Mouse (Mus musculus) thymus, postnatal 25 days (tissue): ENCODE data around the gene Golph3l.
A peak's percentile ranks its signal among the peaks of the same experiment; 100 is the strongest.
"Not testable (repeated sequence)": the region's sequence is repeated elsewhere in the genome, so short reads cannot be mapped to it uniquely, and the experiment has no call there.

ENCODE experiments used
- DNase-seq: peaks from one replicate; pipeline ENCODE4 v3.0.0; 2022

Golph3l gene

DNA sequence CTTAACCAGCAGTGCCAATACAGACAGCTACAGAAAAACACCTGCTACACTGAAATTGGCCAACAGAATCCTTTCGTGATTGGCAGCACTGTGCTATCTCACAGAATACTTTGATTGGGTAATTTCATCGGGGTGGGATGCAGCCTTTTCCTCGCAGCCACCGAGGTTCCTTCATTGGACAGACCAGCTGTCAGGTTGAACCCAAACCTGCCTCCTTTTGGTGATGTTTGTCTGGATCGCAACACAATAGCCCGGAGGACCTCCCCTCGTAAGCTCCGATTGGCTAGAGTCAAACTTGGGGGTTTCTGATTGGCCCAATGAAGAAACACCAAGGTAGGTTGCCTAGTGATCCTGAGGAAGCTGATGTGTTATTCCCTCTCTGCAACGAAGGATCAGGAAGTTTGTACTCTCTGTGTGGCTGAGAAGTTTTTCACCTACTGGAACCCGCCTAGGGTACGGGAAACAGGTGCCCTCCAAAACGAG is at the start of gene Golph3l:
TSS of gene Golph3l (plus strand) at position 331 of the 483 bp plus-strand sequence.
- peak; percentile 95 for DNase-seq

DNA sequence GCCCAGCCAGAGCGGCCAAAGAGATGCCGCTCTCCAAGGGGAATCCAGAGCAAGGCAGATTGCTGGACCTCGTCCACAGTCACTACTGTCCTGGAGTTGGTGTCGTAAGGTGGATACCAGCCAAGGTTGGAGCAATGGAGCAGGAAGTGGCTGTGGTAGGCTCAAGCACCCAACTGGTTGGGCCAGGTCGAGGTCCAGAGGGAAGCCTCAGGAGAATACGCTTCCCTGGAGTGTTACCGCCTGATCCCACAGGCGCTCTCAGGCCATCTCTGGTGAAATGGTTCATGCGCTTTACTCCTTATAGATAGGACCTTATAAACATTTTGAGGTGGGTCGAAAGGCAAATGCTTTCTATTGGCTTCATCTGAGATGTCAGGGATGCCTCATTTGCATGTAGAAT is 49.8 kb upstream of the Golph3l start:
- no peak for DNase-seq

DNA sequence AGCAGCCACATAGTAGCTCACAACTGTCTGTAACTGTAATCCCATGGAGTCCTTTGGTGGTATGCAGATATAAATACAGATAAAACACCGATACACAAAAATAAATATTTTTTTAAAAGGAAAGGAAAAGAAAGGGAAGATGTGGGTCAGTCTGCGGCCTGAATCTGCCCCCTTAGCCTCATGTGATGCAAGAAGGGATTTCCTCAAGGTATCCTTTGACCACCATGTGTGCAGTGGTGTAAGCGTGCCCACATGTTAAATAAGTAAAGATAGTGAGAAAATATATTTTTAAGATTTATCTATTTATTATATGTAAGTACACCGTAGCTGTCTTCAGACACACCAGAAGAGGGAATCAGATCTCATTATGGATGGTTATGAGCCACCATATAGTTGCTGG is 48.9 kb upstream of the Golph3l start:
- DNase-seq = no peak

DNA sequence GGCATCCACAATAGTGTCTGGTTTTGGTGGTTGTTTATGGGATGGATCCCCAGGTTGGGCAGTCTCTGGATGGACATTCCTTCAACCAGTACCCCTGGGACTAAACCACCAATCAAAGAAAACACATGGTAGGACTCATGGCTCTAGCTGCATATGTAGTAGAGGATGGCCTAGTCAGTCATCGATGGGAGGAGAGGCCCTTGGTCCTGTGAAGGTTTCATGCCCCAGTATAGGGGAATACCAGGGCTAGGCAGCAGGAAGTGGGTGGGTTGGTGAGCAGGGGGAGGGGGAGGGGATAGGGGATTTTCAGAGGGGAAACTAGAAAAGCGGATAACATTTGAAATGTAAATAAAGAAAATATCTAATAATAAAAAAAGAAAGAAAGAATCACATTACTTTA is 47.5 kb upstream of the Golph3l start:
- peak; percentile 19 for DNase-seq

DNA sequence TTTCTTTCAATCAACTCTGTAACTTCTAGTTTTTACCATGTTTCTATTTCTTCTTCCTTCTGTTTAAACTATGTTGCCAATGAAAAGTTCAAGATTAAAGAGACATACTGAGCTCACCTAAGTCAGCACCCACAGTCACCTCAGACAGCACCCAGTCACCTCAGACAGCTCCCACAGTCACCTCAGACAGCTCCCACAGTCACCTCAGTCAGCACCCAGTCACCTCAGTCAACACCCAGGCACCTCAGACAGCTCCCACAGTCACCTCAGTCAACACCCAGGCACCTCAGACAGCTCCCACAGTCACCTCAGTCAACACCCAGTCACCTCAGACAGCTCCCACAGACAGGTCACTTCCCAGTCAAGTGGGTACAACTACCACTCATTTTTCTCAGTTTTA is 46.6 kb upstream of the Golph3l start:
- DNase-seq = no peak

DNA sequence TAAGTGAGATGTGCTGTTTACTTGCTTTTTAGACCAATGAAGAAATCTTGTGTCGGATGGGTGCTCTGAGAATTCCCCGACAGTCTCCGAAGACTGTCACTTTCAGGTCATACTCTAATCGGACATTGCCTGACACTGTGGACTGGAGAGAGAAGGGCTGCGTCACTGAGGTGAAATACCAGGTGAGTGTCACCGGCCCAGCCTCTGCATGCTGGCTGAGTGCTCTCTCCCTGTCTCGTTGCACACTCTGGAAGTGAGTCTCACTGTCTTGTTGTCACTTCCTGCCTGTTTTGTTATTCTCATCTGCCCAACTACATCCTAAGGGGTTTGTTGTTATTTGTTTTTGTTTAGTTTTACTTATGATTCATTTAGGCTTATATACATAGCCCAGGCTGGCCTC is 45.8 kb upstream of the Golph3l start:
- no peak for DNase-seq

DNA sequence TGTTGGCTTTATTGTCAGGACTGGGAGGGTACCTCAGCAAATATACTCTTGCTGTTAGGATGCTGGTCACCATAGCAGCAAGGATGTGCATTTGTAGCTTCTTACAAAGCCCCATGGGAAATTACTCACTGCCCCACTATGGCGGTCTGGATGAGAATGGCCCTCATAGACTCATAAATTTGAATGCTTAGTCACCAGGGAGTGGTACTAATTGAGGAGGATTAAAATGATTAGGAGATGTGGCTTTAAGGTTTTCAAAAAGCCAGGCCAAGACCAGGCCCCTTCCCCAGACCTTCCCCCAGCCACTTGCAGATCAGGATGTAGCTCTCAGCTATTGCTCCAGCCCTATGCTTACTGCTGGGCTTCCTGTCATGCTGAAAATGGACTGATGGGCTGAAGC is 38.6 kb upstream of the Golph3l start:
- DNase-seq = no peak

DNA sequence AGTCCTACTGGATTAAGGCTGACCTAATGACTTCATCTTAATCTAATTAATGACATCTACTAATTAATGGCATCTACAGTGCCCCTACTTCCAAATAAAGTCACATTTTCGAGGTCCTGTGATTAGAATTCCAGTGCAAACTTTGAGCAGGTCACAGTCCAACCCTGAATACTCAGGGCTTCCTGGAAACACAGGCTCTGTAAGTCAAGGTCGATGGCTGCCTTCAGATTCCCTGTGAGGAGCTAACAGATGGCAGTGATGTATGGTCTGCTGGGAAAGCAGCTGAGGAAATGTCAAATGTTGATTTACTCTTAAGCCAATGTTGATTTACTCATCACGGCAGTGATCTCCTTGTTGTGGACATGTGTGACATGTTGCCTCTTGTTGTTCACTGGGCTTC is 34.7 kb upstream of the Golph3l start:
- no peak for DNase-seq

DNA sequence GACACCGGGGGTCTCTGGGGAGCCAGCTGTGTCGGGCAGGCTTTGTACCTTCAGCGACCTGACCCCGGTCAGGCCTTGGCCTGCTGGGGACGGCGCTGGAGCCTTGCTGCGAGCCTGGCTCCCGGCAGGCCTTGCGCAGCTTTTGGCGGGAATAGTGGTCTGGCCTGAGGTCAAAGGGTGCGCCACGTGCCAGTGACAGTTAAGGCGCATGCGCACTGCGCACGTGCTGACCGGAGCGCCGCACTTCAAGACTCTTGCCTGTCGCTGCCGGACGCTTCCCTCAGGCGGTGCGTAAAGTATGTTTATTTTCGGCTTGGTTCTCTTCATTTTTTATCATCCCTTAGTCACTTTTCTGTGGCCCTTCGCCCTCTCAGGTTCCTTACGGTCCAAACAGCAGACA is 29.3 kb upstream of the Golph3l start, which contains the start of gene Hormad1:
TSS of gene Hormad1 (plus strand) at position 241 of the 400 bp plus-strand sequence.
- DNase-seq = no peak

DNA sequence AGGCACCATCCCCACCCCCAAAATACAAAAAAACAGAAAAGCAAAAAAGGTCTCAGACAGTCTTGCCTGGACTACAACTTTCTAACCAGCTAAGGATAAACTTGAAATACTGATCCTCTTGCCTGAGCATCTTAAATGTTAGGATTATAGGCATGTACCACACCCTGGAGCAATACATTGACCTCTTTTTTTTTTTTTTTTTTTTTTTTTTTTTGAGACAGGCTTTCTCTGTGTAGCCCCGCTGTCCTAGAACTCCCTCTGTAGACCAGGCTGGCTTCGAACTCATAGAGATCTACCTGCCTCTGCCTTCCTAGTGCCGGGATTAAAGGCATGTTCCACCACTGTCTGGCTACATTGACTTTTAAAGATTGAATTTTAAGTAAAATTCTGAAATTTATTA is 28.0 kb upstream of the Golph3l start:
- DNase-seq = no peak

DNA sequence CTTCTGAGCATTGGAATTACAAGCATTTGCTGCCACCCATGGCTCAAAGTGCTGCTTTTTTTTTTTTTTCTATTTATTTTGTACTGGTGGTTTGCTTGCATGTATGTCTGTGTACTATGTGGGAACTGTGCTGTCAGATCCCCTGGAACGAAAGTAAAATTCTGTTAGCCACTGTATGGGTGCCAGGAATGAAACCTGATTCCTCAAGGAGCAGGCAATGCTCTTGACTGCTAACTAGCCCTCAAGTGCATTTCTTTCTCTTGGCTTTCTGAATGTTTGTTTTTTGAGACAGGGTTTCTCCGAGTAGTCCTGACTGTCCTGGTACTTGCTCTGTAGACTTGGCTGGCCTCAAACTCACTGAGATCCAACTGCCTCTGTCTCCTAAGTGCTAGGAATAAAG is 26.9 kb upstream of the Golph3l start:
- DNase-seq = no peak

DNA sequence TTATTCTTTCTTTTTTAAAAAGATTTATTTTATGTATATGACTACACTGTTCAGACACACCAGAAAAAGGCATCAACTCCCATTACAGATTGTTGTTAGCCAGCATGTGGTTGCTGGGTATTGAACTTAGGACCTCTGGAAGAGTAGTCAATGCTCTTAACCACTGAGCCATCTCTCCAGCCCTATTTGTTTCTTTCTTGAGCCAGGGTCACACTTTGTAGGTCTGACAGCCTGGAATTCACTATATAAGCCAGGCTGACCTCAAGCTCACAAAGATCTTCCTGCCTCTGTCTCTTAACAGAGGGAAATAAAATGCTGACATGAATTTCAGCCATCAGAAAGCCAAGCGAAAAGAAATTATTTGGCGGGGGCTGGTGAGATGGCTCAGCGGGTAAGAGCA is 19.1 kb upstream of the Golph3l start:
- DNase-seq = no peak

DNA sequence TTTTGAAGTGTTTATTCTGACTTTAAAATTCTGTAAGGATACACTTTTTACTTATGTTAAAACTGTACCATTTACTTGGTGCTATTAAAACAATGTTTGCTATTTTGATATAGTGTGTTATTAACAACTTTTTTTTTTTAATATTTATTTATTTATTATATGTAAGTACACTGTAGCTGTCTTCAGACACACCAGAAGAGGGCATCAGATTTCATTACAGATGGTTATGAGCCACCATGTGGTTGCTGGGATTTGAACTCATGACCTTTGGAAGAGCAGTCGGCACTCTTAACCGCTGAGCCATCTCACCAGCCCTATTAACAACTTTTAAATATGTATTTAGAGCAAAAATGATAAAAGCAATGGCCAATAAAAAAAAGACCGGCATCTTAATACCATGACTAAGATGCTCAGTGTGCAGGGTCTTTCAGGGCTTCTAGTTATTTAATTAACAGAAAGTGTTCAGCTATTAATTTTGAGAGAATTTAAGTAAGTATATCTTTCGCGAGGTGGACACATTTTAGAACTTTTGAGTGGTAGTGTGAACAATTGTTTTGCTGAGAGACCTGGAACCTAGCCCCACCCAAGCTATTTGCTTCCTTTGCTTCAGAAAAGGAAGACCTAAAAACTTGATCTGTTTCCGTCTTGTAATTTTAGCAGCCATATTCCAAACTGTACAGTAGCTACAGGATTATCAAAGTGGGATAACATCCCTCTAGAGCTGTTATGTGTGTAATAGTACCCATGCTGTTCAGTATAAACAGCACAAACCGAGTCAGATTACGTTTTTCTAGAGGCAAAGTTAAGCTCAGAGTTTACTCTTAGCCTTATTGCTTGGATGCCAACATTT is 755 bp upstream of the Golph3l start:
- DNase-seq = no peak

DNA sequence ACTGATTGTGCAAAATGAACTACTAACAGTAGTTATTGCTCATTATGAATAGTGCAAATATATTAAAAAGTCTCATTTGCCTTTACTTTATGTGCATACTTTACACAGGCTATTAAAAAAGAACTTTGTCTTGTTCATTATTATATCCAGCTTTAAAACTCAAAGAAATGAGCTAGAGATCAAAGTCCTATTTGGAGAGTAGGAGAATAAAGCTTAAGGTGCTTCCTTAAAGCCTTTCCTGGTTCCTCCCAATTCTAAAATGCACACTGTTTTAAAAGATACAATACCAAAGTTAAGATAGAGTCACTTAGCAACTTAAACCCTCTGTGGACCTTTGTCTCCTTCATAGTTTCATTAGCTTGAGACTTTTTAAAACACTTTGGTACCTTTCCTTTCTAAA is 10.0 kb downstream of the Golph3l start:
- DNase-seq = no peak

DNA sequence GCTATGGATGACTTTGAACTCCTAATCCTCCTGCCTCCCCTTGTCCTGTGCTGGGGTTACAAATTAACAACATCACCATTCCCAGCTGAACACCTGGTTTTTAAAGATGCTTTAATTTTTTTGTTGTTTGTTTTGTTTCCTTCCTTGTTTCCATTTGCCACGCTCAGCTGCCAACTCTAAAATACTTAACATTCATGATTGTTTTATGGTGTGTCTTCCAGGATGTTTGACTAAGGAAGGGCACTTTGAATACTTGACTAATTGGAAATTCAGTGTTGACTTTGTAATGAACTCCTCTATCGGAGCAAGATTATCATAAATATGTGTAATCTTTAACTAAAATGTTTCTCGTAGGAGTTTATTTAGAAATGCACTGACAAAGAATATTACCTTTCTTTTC is 12.6 kb downstream of the Golph3l start:
- no peak for DNase-seq

DNA sequence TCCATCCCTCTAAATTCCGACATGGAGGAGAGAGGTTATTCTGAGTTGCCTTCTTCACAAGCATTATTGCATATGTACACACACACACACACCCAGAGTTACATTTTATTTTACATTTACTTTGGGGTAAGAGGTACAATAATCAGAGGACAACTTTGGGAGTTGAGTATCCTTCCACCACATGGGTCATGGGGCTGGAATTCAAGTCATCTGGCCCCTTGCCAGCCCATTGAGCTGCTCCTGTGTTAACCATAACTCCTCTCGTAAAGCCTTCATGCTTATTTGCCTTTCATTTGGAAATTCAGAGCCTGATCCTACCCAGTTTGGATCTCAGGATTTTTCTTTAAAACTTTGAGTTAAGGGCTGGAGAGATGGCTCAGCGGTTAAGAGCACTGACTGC is 17.4 kb downstream of the Golph3l start:
- no peak for DNase-seq

DNA sequence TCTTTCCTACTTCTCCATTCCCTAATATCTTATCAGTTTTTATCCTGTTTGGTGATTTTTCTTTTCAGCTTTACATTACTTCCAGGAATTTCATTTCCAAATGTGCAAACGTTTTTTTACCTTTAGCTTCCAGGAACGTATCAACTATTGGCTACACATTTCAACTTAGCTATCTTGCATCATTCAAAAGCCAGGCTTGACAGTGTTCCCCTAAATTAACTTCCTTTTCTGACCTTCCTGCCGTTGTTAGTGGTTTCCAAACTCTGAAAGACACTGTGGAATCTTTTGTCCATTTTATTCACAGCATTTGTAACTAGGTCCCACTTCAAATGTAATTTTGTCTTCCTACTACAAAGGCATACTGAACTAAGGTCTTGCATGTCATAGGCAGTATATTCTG is 20.5 kb downstream of the Golph3l start:
- DNase-seq = no peak

DNA sequence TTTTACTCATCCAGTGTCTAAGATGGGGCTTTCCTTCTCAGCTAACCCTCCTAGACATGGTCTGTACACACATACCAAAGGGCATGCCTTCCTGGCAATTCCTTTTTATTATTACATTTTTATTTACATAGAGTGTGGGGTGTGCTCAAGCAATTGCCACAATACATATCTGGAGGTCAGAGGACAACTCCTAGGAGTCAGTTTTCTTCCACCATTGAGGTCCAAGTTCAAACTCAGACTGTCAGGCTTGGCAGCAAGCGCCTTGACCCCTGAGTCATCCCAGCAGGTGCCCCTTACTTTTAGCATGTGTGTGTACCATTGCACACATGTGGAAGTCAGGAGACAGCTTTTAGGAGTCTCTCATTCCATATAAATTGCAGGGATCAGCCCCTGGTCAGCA is 25.3 kb downstream of the Golph3l start:
- DNase-seq = no peak

DNA sequence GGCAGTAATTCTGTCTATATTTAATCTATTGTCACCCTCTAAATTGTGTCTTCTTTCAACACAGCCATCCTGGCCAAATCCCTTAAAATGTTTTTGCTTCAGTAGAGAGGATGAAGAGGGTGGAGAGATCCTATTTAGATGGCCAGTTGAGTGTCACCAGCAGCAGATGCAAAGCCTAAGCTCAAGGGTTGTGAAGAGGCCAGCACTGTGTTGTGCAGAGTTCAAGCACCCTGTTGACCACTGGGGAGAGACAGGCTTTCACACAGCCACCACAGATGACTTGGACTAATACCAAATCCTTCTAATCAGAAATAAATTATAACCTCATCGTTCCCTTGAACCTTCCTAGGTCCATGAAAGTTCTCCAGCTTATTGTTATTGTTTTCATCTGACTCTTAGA is 29.8 kb downstream of the Golph3l start:
- no peak for DNase-seq

DNA sequence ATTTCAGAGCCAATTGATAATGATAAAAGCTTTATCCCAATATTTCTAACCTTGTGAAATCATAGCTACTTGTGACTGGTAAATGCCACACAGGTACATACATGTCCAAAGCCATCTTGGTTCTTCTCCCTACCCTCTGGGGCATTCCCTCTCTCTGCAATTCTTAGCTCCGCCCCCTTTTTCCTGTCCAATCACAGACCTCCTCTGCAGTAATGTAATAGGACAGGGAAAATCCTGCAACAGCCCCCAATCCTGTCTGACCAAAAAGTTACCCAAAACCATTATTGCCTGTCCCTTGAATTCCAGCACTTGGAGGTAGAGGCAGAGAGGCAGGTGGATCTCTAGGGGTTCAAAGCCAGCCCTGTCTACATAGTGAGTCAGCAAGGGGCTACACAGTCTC is 32.5 kb downstream of the Golph3l start:
- no peak for DNase-seq

DNA sequence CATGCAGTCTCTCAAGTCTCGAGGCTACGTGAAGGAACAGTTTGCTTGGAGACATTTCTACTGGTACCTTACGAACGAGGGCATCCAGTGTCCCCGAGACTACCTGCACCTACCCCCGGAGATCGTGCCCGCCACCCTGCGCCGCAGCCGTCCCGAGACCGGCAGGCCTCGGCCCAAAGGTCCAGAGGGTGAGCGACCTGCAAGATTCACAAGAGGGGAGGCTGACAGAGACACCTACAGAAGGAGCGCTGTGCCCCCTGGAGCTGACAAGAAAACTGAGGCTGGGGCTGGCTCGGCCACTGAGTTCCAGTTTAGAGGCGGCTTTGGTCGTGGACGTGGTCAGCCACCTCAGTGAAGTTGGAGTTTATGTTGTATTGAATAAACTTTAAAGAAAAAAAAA is 33.7 kb downstream of the Golph3l start:
- DNase-seq = not testable (repeated sequence)

DNA sequence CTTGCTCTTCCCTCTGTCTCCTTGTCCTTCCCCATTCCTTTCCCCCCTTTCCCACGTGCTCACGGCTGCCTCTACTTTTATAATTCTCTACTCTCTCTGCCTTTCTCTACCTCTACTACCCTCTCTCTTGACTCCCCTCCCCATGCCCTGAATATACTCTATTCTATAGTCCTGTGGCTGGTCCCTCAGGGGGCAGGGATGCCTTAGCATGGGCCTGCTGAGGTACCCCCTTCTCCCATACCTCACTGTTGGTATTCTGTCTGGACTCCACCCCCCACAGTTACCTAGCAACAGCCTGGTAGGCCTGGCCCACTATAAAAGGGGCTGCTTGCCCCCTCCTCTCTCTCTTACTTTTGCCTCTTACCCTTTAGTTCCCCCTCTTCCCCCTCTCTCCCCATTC is 34.8 kb downstream of the Golph3l start:
- DNase-seq = no peak

DNA sequence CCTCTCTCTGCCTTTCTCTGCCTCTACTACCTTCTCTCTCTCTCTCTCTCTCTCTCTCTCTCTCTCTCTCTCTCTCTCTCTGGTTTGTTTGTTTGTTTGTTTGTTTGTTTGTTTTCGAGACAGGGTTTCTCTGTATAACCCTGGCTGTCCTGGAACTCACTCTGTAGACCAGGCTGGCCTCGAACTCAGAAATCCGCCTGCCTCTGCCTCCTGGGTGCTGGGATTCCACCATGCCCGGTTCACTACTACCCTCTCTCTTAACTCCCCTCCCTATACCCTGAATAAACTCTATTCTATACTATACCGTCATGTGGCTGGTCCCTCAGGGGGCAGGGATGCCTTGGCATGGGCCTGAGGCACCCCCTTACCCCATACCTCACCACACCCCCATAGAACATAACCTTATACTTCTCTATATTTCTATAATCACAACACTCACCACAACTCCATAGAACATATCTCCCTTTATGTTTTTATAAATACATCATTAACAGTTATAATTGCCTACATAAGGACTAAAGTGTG is 35.3 kb downstream of the Golph3l start:
- not testable (repeated sequence) for DNase-seq

DNA sequence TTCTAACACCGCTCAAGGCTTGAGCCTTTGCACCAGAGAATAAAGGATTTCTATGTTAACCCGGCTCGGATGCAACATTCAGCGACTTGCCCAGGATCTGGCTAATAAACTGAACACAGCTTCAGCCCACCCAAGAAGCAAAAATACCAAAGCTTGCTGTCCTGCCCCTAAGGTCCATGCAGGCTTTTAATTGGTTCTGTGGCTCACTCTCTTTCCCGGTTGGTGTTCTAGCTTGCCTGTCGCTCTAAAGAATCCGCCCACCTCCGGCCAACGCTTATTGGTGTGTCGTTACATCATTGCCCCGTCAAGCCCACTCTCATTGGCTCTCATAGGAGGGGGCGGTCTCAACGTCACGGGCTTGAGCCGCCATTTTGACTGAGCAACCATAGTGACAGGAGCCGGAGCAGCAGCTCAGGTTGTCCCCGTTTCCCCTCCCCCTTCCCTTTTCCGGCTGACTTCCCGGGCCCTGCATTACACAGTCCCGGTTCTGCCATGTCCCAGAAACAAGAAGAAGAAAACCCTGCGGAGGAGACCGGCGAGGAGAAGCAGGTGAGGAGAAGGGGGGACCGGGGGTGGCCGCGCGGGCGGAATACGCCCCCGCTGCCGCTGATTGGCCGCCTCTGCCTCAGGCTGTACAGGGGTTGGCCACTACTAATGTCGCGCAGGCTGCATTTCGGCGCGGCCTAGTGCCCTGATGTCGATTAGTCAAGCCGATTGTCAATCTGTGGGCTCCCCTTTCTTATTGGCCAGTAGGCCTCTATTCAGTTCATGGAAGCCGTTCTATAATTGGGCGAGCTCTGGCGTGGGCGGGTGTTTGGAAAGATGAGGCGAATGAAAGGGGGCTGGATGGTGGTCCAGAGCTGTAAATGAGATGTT is 36.1 kb downstream of the Golph3l start, which contains the start of gene Ensa:
TSS of gene Ensa (plus strand) at position 366 of the 876 bp plus-strand sequence.
- peak; percentile 97 for DNase-seq
